Comparison of ENCODE assay signal across 22 mouse cellular contexts in the genomic region with DNA sequence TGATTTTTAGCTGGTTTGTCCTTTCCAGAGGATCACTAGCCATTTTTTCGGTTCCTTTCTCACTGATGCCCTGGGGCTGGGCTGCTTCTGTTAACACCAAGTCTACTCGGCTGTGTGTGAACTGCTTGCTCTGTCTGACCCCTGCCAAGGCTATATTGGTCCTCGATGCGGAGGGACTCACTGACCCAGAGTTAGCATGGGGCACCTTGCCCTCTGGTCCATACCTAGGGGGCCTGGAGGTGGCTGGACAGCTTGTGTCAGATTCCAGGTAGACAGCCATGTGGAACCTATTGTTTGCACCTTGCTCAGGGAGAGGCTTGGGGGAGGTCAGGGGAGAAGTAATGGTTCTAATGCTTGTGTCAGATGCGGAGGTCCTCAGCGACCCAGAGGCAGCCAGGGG. TPM values are rescaled to one million over a fixed set of nuclear protein-coding genes. Genes with fewer than 3 reads are reported as not detected.
A peak's percentile ranks its signal among the peaks of the same experiment; 100 is the strongest.
DNase-seq lines count a peak whose midpoint lies in the region; ATAC-seq and TF ChIP-seq lines count a peak whose summit lies in the region.
"Had no signal": no experiment of that assay in that cellular context is flagged by ENCODE, and none has a peak within 500 bp of the region (broad histone marks: within the 10 kb centered on the region; RNA-seq: fewer than 3 reads in every experiment).

No protein-coding gene starts in this region.

- peak overlapping the region; percentile 4 for H3K4me2 ChIP-seq in myocyte (ENCODE audit: low read depth)
- H3K4me2 ChIP-seq in liver, embryonic 12.5 days = no peak overlapping the region
- H3K4me2 ChIP-seq: forebrain, embryonic 15.5 days; hindbrain, embryonic 13.5 days; limb, embryonic 12.5 days; liver, embryonic 11.5 days; lung, embryonic 14.5 days had no signal

- 78% methylated on average over 6 of the region's 6 CpGs for WGBS in liver, embryonic 12.5 days (ENCODE audit: insufficient replicate concordance)
- WGBS in lung, adult 2 months = 82% methylated on average over 6 of the region's 6 CpGs

- H3K36me3 ChIP-seq in myocyte (ENCODE audit: control insufficient read depth, insufficient read depth) = no peaks in the 10 kb centered on the region
- no peaks in the 10 kb centered on the region for H3K36me3 ChIP-seq in liver, embryonic 12.5 days
- H3K36me3 ChIP-seq: forebrain, embryonic 15.5 days; hindbrain, embryonic 13.5 days had no signal

- peaks cover 27% of the 10 kb centered on the region for H3K4me1 ChIP-seq in liver, embryonic 12.5 days
- H3K4me1 ChIP-seq in lung, adult 2 months (ENCODE audit: control insufficient read depth, insufficient read depth, low read length) = peaks cover 17% of the 10 kb centered on the region

- DNase-seq in retina, postnatal 1 day = peak; percentile 16
- DNase-seq in retina, embryonic 14.5 days (ENCODE audit: low spot score) = no peak
- DNase-seq in kidney, adult 8-10 months = peak; percentile 55 to 68
- peak; percentile 54 for DNase-seq in kidney, postnatal 10 days
- no peak for DNase-seq in lung, adult 2 months
- DNase-seq in adrenal gland, adult 2 months = no peak
- DNase-seq: adrenal gland, postnatal 25 days; B cell, adult 2 months; cerebellum, adult 9-11 months; gastrocnemius, postnatal 36 days; heart, postnatal 36 days; lung, embryonic 14.5 days; right cerebral cortex, postnatal 14 days; thymus, postnatal 14 days had no signal

- TF ChIP-seq POLR2A in myocyte (IDR thresholded peaks at IDR 0.05; ENCODE audit: insufficient read length, low read depth) = no peak
- TF ChIP-seq POLR2A in lung, adult 2 months (IDR thresholded peaks at IDR 0.05; ENCODE audit: borderline replicate concordance, extremely low read depth, low read depth, low read length) = no peak

- ATAC-seq in liver, embryonic 12.5 days = no peak
- ATAC-seq: forebrain, embryonic 15.5 days; midbrain, embryonic 16.5 days had no signal

- no peak overlapping the region for H3K4me3 ChIP-seq in myocyte
- H3K4me3 ChIP-seq in liver, embryonic 12.5 days = no peak overlapping the region
- no peak overlapping the region for H3K4me3 ChIP-seq in lung, adult 2 months (replicated peaks; ENCODE audit: extremely low read depth, low read depth, low read length)
- H3K4me3 ChIP-seq: forebrain, embryonic 15.5 days; hindbrain, embryonic 13.5 days; limb, embryonic 12.5 days had no signal

- TF ChIP-seq CTCF in lung, adult 2 months (IDR thresholded peaks at IDR 0.05; ENCODE audit: insufficient read depth, low read length) = no peak

- H3K9me3 ChIP-seq in liver, embryonic 12.5 days (replicated peaks) = no peaks in the 10 kb centered on the region
- H3K9me3 ChIP-seq: forebrain, embryonic 15.5 days; hindbrain, embryonic 13.5 days; limb, embryonic 12.5 days had no signal

- H3K79me2 ChIP-seq in myocyte (ENCODE audit: control insufficient read depth, insufficient read depth) = no peaks in the 10 kb centered on the region

- H3K9ac ChIP-seq in liver, embryonic 12.5 days = no peak overlapping the region
- H3K9ac ChIP-seq: forebrain, embryonic 15.5 days; hindbrain, embryonic 13.5 days; limb, embryonic 12.5 days; lung, embryonic 14.5 days had no signal

- H3K27ac ChIP-seq in liver, embryonic 12.5 days = no peak overlapping the region
- H3K27ac ChIP-seq: forebrain, embryonic 15.5 days; hindbrain, embryonic 13.5 days; limb, embryonic 12.5 days had no signal

- H3ac ChIP-seq in myocyte (ENCODE audit: control insufficient read depth, insufficient read length) = no peak overlapping the region

- H3K27me3 ChIP-seq in myocyte (ENCODE audit: control insufficient read depth, insufficient read depth, insufficient read length) = peaks cover 8% of the 10 kb centered on the region
- H3K27me3 ChIP-seq in liver, embryonic 12.5 days (replicated peaks) = peaks cover 4% of the 10 kb centered on the region; the same call in 1 of the 2 replicates
- H3K27me3 ChIP-seq: CH12.LX; forebrain, embryonic 15.5 days had no signal

TF ChIP-seq in myocyte, 11 proteins besides CTCF, POLR2A, EP300 and RAD21:
- no peak for TF ChIP-seq TCF3 (IDR thresholded peaks at IDR 0.05; ENCODE audit: insufficient read length, low read depth)
- TF ChIP-seq E2F4 (IDR thresholded peaks at IDR 0.05; ENCODE audit: insufficient read depth) = no peak
- TF ChIP-seq POLR2AphosphoS2 (IDR thresholded peaks at IDR 0.05; ENCODE audit: insufficient read length, low read depth) = no peak

RNA-seq across cellular contexts. Expression of a gene that starts 52.2 kb away (rescaled TPM):
- 9.7 TPM for polyA plus RNA-seq in myocyte (2012; fragmentation: generic; extraction: Trizol)
- 1.2 and 1.9 TPM in 2 replicates for polyA plus RNA-seq in liver, embryonic 12.5 days (2016; fragmentation: Nextera tagmentation; extraction: Ambion mirVana)
- polyA plus RNA-seq in lung, adult 2 months (2012; rRNA removed) = 0.85 TPM in 1 of 2 replicates, not detected in the other
- total RNA-seq in adrenal gland, adult 2 months (2021) = 1 to 10 TPM in 1 of 2 experiments, under 1 TPM in 1; 0.73 to 2.2 TPM
- 0.75 and 1.8 TPM in 2 replicates for polyA plus RNA-seq in adrenal gland, adult 2 months (2012; rRNA removed)
- total RNA-seq: adrenal gland, postnatal 25 days; gastrocnemius, postnatal 36 days had no signal
- polyA plus RNA-seq: hindbrain, embryonic 13.5 days; midbrain, embryonic 16.5 days had no signal

RNA-seq across cellular contexts. Expression of a gene that starts 52.7 kb away (rescaled TPM):
- polyA plus RNA-seq in myocyte (2012; fragmentation: generic; extraction: Trizol) = 55.4 TPM
- 79.8 and 82.7 TPM in 2 replicates for polyA plus RNA-seq in liver, embryonic 12.5 days (2016; fragmentation: Nextera tagmentation; extraction: Ambion mirVana)
- 73.4 and 92.4 TPM in 2 replicates for polyA plus RNA-seq in lung, adult 2 months (2012; rRNA removed)
- 100 to 1,000 TPM; 127 to 150 TPM for total RNA-seq in adrenal gland, adult 2 months (2021)
- 157 and 164 TPM in 2 replicates for polyA plus RNA-seq in adrenal gland, adult 2 months (2012; rRNA removed)

Comparison
In these comparisons a context has a peak if more than half of its experiments do, and no peak if none do; other contexts are left out.
1. DNase-seq: peak in retina, postnatal 1 day (single experiment), kidney, adult 8-10 months (2 of 2) and kidney, postnatal 10 days (single experiment); none in retina, embryonic 14.5 days (single experiment), lung, adult 2 months (single experiment) and adrenal gland, adult 2 months (single experiment).